Mouse (Mus musculus) olfactory bulb, adult 2 months (tissue): Measurements from ENCODE around the gene Rnase12. TPM values are rescaled to one million over a fixed set of nuclear protein-coding genes. Genes with fewer than 3 reads are reported as not detected.
"Not testable (repeated sequence)": the region's sequence is repeated elsewhere in the genome, so short reads cannot be mapped to it uniquely, and the experiment has no call there.

Experiments
- H3K27ac ChIP-seq: fragments of 200-500 bp; 2 replicates; pipeline ENCODE4 v1.5.1; 2012; ENCODE audit warnings: low read depth, low read length; ENCODE audit not compliant: insufficient read depth
- H3K4me1 ChIP-seq: fragments of 200-500 bp; 2 replicates; pipeline ENCODE4 v1.6.1; 2012; ENCODE audit warnings: low read length; ENCODE audit not compliant: control insufficient read depth, insufficient read depth
- H3K4me3 ChIP-seq: fragments of 200-500 bp; 2 replicates; pipeline ENCODE4 v1.5.1; 2012; ENCODE audit warnings: mild to moderate bottlenecking, low read depth, low read length, moderate library complexity; ENCODE audit not compliant: insufficient read depth
- CTCF ChIP-seq: fragments of 200-500 bp; IDR thresholded peaks from 2 replicates; pipeline ENCODE4 v1.5.1; 2012; ENCODE audit warnings: low read depth, mild to moderate bottlenecking, low read length, moderate library complexity; ENCODE audit not compliant: insufficient read depth
- POLR2A ChIP-seq: fragments of 200-500 bp; IDR thresholded peaks from 2 replicates; pipeline ENCODE4 v1.6.1; 2012; ENCODE audit warnings: mild to moderate bottlenecking, low read depth, low read length, moderate library complexity; ENCODE audit not compliant: insufficient read depth
- WGBS: fragments of 180-500 bp; shearing (Covaris S2); methylation state at CpG from one replicate; pipeline ENCODE4 v1.1.7; 2018; 5-methylcytosine and 5-hydroxymethylcytosine counted together
- polyA plus RNA-seq: library from polyadenylated mRNA; stranded (reverse); fragments of >200 nt; gene quantifications from 2 replicates; pipeline ENCODE4 v1.2.4, GENCODE M21; 2012; ENCODE audit warnings: low replicate concordance; ENCODE audit not compliant: missing spikeins, insufficient read depth, insufficient read length

The Rnase12 gene
- not detected in 2 replicates for polyA plus RNA-seq

DNA sequence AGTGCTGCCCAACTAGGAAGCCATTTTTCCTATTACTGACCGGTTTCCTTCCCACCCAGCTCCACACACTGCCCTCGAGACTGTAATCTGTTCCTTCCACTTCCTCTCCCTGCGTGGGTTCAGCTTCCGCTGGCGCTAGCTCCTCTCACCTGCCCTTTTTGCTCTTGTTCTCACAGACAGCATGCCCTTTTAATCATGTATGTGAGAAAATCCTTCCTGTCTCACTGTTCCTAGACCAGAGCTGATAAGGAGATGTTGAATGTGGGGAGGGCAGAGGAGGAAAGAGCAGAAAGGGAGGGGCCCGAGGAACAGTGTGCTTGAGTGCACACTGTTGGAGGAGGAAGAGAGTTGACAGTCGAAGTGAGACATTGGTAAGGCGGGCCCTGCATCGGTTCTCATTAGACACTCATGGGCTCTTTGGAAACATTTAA is at the start of gene Rnase12:
TSS of gene Rnase12 (minus strand) at position 261 of the 431 bp plus-strand sequence.
- no peak for TF ChIP-seq POLR2A
- no peak for TF ChIP-seq CTCF
- no peak within 1 kb of the TSS for H3K4me3 ChIP-seq
- WGBS: 65% methylated on average over 9 of the region's 9 CpGs
- H3K27ac ChIP-seq: no peak within 1 kb of the TSS
- H3K4me1 ChIP-seq: no peaks in the 10 kb centered on the region

DNA sequence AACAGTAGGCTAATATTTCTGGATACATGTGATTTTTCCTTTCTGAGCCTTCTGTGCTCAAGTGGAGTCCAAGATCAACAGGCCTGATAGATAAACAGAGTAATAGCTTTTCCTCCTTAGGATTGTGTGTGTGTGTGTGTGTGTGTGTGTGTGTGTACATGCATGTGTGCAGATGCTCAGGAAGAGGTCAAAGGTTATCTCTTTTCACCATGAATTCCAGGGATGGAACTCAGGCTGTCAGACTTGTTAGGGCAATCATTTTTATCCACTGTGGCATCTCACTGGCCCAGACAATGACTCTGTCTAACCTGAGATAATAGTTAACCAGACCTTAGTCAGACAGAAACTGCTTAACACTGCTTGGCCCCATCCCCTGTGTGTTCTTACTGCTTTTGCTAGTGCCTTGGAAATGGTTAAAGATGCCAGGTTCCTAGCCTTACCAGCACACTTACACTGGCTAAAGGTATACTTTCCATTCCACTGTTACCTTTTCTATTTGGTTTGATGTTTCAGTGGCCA is 49.0 kb upstream of the Rnase12 start:
- TF ChIP-seq POLR2A (no peak), CTCF (no peak)

DNA sequence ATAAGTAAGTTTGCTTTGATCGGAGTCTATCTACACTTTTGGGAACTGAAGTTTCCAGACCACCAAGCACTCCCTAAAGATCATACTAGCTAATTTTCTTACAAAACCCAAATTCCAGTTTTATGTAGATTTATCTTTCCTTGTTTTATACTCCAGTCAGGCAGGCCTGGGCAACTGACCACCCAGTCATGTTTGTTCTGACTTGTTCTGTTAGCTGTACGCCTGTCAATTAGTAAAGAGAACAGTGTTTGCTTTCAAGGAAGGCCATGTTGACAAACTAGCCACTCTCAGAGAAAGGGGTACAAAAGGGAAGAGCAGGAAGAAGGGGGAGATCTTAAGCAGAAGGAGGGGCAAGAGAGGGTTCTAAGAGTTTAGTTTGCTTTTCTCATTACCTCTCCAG is 46.9 kb upstream of the Rnase12 start:
- Histone ChIP-seq H3K27ac (no peak overlapping the region), H3K4me3 (no peak overlapping the region), H3K4me1 (no peaks in the 10 kb centered on the region)
- 93% methylated on average over 2 of the region's 2 CpGs for WGBS
- no peak for TF ChIP-seq CTCF

More for the DNA sequence above, 49.0 kb upstream of the Rnase12 start:
- Histone ChIP-seq H3K4me3 (no peak overlapping the region), H3K4me1 (no peaks in the 10 kb centered on the region), H3K27ac (no peak overlapping the region)

DNA sequence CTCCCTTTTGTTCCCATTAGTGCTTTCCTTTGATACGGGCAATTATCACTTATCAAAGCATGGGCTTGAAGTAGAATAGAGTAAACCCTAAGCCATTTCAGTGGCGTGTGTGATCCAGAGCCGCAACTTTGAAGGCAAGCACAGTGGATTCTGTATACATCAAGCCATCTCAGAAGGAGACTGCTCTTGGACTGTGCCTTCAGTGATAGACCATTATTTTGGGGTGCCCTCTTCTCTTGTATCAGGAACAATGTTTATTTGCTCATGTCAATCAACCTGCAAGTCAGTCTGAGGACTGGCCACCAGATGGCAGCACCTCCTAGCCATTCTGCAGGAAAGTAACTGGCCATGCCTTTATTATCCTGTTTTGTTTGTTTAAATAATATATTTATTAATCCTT is 45.8 kb upstream of the Rnase12 start:
- Histone ChIP-seq H3K4me1 (no peaks in the 10 kb centered on the region), H3K27ac (no peak overlapping the region), H3K4me3 (no peak overlapping the region)
- TF ChIP-seq POLR2A: no peak
- TF ChIP-seq CTCF: no peak
- WGBS: 58% methylated on average over 3 of the region's 3 CpGs

DNA sequence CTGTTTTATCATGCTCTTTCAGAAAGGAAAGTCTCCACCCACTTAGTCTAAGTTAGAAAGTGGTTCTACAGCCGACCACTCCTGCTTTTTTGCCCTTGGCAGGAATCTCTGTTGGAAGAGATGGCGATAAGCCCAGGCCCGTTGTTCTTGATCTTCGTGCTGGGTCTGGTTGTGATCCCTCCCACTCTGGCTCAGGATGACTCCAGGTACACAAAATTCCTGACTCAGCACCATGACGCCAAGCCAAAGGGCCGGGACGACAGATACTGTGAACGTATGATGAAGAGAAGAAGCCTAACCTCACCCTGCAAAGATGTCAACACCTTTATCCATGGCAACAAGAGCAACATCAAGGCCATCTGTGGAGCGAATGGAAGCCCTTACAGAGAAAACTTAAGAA is 43.8 kb upstream of the Rnase12 start:
- 67% methylated on average over 9 of the region's 9 CpGs for WGBS
- TF ChIP-seq POLR2A (no peak), CTCF (no peak)
- no peaks in the 10 kb centered on the region for H3K4me1 ChIP-seq
- H3K4me3 ChIP-seq: no peak overlapping the region
- no peak overlapping the region for H3K27ac ChIP-seq

DNA sequence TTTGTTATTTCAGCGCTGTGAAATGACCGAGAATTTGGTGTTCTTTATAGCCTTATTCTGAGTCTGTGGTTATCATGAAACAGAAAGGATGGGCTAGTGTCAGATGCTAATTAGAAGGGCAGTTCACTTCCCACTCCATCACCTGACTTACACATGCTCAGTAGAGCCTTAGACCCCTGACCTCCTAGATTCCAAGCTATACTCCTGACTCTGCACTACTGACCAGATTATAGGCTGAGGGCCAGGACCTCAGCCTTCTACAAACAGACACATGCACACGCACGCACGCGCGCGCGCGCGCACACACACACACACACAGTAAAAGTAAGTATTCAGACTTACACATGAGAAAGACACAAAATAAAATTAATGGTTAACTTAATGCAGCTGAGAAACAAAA is 41.5 kb upstream of the Rnase12 start:
- TF ChIP-seq CTCF: no peak
- no peak for TF ChIP-seq POLR2A
- no peaks in the 10 kb centered on the region for H3K4me1 ChIP-seq
- no peak overlapping the region for H3K27ac ChIP-seq
- 95% methylated on average over 11 of the region's 11 CpGs for WGBS
- no peak overlapping the region for H3K4me3 ChIP-seq

DNA sequence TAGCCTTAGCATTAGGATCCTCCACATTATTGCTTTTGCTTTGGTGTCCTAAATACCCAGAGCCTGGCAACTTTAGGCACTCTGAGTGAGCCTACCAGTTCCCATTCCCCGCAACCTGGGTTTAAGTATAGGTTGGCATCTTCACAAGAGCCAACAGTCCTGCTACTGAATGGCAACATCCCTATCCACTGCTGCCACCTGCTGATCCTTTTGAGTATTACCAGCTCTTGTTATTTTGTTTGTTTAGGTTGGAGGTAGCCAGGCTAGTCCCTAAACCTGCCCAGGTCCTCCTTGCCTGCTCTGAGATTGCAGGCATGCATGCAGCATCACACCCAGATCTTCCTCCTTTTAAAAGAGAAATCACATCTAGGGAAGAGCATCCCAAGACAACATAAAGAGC is 40.8 kb upstream of the Rnase12 start:
- 3% methylated on average over 1 of the region's 1 CpGs for WGBS

DNA sequence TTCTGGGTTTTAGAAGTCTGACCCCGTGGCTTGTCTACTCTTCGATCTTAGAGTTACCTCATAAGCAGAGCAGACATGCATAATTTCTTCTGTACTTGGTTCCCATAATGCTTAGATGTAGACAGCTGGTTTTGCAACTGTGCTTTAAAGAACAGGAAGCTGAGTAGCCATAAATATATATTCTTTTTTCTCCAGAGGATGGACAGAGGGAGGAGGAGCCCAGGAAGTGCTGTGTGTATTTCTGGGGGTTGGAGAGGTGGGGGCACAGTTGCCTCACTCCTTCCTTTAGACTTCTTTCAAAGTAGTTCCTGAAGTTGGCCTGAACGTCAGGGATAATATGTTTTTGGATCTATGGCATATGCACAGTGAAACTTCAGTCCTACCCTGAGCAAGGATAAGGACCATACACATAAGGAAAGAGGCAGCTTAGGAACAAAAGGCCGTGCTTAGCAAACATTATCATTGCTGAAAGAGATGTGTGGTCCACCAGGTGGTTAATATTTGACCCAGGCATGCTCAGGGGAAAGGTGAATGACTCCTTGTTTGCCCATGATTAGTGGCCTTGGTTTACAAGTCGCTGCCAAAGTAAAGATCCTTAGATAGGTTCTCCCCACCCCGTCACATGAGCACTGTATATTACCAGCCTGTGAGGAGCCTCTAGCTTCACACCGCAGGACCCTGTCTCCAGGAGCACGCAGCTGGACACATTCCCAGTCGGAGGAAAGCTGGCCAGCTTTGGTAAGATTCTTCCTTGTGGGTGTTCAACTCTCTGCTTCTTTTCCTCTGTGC is 38.5 kb upstream of the Rnase12 start:
- peaks cover 3% of the 10 kb centered on the region for H3K4me1 ChIP-seq
- WGBS: 66% methylated on average over 9 of the region's 9 CpGs
- no peak for TF ChIP-seq POLR2A
- no peak overlapping the region for H3K27ac ChIP-seq
- H3K4me3 ChIP-seq: no peak overlapping the region

More for the DNA sequence above, 40.8 kb upstream of the Rnase12 start:
- not testable (repeated sequence) for H3K4me3 ChIP-seq, H3K27ac ChIP-seq, H3K4me1 ChIP-seq

DNA sequence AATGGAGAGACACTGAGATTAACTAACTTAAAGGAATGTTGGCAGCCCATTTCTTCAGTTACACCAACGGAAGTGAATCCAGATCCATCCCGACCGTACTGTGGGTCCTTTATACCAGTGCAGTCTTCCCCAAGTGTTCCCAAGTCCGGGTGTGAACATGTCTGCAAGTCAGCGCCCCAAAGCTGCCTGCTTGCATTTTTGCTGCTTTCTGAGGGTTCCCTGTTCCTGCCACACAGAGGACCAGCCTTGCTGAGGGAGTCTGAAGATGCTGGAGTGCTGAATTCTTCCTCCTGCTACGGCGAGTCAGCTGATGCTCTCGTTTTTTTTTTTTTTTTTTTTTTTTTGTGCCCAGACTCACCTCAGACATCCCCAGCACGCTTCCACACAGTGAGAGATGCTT is 37.5 kb upstream of the Rnase12 start:
- 72% methylated on average over 9 of the region's 9 CpGs for WGBS
- Histone ChIP-seq H3K4me1 (peaks cover 6% of the 10 kb centered on the region), H3K27ac (no peak overlapping the region), H3K4me3 (no peak overlapping the region)
- TF ChIP-seq POLR2A (no peak), CTCF (no peak)
